Mouse (Mus musculus): ENCODE measurements around the gene Gm42674.
A peak's percentile ranks its signal among the peaks of the same experiment; 100 is the strongest.

Gene Gm42674

DNA sequence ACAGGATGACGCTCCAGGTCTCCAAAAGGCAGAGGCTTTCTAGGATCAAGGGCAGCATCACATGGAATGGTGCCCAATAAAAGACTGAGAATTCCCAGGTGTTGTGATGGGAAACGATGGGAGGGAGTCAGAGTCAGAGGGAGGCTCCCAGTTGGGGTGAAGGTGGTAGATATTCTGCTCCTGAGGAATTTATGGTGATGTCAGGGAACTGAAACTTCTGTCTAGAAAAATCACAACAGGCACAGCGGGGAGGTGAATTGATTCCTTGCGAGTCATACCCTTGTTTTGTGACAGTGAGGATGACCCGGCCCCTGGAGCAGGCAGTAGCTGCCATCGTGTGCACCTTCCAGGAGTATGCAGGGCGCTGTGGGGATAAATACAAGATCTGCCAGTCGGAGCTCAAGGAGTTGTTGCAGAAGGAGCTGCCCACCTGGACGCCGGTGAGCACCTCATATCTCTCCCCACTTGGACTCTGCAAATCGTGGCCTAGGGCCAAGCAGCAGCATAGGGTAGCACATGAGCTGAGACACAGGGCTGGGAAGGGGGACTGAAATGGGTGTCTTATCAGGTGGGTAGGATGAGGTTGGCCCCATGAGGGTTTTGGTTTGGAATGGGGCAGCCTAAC lies at the start of gene Gm42674:
Gm42674 (plus strand) TSS at position 419 of the 625 bp plus-strand sequence.
- DNase-seq (ENCODE audit: low spot score): no peak

DNA sequence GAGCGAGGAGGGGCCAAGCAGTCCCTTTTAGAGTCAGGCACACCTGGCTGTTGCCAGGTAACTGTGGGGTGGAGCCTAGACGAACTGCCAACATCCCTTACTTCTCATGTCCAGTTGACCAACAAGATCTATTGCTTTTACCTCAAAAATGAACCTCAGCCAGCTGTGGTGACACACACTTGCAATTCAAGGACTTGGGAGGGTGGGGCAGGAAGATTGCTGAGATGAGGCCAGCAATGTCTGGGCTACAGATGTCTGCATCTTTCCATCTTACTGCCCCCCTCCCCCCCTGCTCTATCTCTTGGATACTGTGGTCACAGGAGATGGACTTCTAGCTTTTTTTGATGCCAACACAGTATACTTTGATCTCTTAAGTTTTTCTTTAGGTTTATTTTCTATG lies 49.5 kb upstream of the Gm42674 start:
- no peak for DNase-seq (ENCODE audit: low spot score)

DNA sequence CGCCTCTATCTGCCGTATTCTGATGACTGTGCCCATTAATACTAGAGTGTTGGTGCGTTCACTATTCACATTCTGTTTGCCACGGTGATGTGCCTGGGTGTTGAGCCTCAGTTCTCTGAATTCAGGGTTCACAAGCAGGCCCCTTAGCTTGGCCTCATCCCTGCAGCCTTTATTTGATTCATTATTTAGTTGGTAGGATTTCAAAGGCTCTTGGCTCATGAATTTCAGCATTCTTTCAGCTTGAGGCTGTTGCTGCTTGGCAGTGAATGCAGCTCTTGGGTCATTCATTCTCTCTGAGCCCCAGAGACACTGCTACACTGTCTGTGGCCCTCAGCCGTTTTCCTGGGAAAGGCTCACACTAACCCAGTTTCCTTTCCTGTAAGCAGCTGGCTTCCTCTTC lies 45.8 kb upstream of the Gm42674 start:
- DNase-seq (ENCODE audit: low spot score): no peak

DNA sequence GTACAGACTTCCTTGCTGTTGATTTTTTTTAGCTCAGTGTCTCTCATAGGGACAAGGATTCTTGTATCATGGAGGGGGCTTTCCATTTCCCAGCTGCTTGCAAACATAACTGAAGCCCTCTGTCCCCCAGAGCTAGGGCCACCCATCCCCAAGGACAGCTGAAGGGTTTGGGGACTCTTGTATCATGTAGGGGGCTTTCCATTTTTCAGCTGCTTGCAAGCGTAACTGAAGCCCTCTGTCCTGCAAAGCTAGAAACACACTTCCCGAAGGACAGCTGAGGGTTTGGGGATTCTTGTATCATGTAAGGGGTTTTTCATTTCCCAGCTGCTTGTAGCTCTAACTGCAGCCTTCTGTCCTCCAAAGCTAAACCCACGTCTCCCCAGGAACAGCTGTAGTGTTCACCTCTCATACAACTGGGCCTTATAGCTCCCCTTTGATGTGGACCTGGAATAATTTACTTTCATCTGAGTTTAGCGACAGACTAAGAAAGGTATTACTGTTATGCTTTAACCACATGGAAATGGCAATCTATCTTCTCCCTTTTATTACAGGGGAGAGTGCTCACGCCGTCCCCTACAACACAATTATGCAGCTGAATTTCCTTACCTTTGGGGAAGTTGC lies 41.6 kb upstream of the Gm42674 start, which contains the start of gene S100a3:
S100a3 (plus strand) TSS at position 571 of the 621 bp plus-strand sequence.
- DNase-seq (ENCODE audit: low spot score): no peak

DNA sequence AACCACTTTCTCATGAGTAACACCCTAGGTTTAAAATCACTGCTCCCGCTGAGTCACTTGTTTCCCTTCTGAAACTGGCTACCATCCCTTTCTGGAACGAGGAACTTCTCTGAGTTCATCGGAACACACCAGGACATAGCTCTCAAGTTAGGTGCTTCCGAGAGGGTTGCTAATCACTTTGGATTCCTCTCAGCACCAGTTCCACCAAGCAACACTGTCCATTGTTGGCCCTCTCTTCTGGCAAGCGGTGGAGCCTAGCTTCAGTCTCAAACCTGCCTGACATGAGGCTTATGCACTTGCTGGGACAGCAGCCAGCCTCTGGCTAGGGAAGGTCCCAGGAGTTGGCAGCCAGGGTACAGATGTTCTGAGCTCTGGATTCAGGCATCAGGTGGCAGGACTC lies 27.0 kb upstream of the Gm42674 start:
- no peak for DNase-seq (ENCODE audit: low spot score)

DNA sequence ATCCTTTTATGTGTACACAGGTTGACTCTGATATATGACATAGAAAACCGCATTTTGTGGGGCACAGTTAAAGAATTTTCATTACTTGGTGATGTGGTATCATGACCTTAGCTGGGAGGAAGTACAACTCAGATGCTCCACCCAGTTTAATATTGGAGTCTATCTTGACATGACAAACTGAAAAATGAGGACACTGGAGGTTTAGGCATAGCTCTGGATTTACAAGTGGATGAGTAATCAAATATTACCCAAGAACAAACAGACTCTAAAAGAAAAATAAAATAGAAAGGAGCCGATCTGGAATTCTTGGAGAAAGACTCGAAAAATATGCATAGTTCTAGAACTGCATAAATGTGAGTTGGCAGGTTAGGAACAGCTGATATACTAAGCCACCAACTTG lies 26.4 kb upstream of the Gm42674 start:
- no peak for DNase-seq (ENCODE audit: low spot score)

DNA sequence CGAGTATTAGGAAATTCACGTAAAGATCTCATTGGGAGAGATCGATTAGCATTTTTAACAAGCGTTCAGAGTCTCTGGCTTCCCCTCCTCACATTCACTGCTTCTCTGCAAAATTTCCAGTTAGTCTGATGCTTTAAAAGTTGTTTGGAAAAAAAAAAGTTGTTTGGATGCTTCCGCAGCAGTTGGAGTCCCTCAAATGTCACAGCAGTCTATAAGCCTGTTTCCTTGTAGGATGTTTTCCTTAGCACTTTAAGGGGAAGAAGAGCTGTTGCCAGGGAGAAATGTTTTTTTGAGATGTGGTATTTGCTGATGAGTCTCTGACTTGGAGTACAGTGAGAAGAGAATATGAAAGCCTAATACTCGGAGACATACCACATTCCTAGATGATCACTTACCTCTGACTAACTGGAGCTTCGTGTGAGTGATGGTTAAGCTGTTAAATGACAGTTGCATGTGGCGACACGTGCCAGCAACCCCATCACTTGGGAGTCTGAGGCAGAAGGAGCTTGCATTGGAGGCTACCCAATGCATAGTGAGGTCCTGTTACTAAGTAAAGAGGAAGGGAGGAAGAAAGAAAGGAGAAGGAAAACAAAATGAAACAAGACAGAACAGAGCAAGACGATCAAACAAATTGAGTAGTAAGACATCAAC lies 25.2 kb upstream of the Gm42674 start:
- DNase-seq (ENCODE audit: low spot score): no peak

DNA sequence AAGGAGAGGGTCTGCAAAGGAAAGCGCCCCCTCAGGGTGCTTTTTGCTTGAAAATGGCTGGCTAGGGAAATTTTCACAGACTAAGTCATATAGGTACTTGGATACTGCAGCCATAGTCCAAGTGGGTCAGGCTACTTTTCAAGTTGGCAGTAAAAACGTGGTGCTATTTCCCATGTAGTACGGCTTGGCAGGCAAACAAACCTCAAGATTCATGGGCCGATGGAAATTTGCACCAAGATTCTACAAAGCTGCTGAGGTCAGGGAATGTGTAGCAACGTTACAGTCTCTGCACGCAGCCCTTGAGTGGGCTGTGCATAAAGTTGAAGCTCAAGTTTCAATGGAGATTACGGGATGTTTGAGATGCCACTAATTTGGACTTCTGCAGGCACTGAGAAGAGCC lies 22.3 kb upstream of the Gm42674 start:
- DNase-seq (ENCODE audit: low spot score): no peak

DNA sequence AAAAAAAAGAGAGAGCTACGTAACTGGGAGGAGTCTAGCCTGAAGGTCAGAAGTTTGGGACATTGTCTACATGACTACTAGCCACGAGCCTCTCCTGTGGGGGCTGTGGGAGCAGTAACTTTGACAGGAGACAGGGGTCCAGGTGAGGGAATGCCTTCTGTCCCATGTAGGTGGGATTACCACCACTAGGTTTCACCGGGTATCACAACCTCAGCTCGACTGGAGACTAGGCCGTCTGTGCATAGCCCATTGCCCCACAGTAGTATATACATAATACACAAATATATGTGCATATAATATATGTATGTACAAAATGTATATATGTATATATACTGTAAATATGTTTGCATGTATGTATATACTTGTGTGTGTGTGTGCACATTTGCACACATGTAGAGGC lies 20.6 kb upstream of the Gm42674 start:
- DNase-seq (ENCODE audit: low spot score): no peak

DNA sequence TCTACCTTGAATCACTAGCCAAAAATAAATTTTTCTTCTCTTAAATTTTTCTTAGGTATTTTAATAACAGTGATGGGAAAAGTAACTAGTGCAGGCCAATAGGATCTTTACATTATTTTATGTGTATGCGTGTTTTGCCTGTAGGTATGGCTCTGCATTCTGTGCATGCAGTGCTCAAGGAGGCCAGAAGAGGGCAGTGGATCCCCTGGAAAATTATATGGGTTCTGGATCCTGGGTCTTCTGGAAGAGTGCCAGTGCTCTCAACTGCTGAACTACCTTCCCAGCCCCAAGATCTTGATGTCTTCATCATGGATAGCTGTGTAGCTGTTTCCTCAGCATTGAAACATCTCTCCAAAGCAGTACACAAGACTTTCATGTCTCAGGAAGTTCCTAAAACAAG lies 19.5 kb upstream of the Gm42674 start:
- DNase-seq (ENCODE audit: low spot score): no peak

DNA sequence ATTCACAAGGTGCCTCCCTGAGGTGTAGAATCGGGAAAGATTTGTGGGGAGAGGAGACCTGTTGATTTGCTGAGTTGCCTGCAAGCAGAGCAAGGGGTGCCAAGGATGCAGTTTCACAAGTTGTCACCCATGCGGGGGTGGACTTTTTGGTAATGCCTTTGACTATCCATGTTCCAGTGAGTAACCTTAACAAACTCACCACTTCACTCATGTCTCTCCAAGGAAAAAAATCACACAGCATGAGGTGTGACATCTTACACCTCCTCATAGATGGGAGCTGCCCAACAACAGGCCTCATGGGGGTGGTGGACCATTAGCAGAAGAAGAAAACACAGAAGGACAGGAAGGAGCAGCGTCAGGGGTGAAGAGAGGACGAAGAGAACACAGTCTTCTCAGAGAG lies 19.1 kb upstream of the Gm42674 start:
- no peak for DNase-seq (ENCODE audit: low spot score)

DNA sequence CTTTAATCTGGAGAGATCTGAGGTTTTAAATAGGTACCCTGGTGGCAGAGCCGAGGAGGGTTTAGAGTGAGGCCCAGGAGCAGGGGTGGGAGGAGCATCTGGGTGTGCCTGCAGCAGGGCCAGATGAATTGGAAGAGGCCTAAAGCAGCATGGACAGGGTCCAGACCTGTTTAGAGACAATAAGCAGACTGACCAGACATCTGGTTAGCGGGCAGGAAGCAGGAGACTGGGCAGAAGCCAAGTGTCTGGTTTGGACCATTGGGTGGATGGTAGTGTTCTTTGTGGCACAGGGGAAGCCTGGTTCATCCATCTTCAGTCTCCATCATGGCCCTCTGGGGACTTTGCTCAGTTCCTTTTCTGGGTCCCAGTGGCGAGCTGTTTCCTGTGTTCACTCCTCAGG lies 17.8 kb upstream of the Gm42674 start:
- DNase-seq (ENCODE audit: low spot score): peak; percentile 98

DNA sequence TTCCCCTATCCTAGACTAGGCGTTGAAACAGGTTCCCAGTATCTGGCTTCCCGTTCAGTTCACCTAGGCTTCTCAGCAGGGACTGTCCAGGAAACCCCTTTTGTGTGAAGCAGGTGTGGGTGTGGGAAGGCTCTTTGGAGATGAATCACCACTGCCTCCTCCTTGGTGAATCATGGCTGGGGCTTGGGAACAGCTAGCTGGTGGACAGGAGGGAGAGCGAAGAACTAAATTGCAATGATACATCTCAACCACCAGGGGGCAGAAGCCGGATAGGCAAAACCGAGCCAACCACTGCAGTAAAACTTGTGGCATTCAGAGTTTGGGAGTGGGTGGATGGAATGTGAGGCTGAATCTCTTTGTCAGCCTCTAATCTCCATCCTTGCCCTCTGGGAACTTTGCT lies 16.1 kb upstream of the Gm42674 start:
- DNase-seq (ENCODE audit: low spot score): peak; percentile 90

DNA sequence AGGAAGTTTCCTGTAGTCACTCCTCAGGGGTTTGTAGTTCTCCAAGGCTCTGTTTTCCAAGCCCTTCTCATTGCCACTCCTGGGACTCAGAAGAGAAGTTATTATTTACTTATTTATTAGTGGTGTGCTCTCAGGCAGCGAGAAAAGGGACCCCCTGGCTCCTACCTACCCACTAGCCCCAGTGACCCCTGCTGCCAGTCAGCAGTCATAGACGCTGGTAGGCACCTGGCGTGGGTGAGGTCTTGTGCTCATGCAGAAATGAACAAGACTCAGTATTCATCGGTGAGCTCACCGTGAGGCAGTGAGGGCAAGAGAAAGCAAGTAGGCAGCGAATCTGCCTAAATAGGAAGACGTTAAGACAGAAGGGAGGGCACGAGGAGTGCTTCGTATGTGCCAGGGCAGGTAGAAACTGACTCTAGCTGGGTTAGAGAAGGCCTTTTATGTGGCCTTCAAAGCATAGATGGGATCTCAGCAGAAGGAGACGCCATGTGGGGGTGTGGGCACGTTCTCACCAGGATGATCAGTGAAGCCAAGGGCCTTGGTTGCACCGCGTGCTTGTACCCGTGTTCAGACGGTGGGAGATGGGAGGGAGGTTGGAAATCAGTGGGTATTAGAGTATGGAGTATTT lies 15.6 kb upstream of the Gm42674 start:
- DNase-seq (ENCODE audit: low spot score): peak; percentile 43

DNA sequence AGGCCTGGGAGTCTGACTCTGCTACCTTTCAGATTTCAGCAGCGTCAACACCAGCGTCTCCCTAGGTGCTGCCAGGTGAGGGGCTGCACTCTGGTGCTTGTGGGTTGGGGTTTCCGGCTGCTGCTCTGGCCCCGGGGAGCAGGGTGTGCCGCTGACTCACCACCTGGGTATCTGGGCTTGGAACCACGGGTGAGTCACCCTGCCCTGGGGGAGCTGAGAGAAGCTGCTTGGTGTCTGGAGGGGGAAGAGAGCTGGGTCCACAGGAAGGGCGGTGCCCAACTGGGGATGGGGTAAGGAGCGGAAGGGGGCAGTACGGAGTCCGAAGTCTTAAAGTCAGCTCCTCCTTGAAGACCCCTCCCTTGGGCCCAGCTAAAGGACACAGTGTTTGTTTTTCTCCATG lies 14.8 kb upstream of the Gm42674 start:
- peak; percentile 87 for DNase-seq (ENCODE audit: low spot score)

DNA sequence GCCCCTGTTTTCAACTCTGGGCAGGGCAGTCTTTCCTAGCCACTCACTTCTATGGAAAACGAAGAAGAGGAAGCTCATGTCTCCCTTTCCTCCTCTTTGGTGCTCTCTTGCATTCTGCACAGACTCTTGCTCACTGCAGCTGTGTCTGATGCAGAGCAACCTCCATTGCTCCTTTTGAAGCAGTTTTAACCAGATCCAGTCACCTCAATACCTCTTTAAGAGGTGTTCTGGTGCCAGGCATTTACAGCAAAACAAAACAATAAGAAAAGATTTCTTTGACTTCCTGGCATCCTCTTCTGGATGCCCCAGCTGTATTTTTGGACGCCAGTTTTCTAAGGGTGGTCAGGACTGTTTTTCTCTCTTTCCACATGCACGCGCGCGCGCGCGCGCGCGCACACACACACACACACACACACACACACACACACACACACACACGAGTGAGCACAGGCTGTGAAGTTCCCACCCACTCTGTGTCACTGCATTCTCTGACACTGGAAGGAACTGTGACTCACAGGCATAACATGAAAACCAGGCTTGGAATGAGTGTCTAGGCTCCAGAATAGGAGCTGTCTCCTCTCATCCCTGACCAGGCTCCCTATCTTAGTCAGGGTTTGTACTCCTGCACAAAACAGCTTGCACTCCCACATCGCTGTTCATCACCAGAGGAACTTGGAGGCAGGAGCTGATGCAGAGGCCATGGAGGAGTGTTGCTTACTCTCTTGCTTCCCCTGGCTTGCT lies 14.2 kb upstream of the Gm42674 start:
- peak; percentile 80 for DNase-seq (ENCODE audit: low spot score)

DNA sequence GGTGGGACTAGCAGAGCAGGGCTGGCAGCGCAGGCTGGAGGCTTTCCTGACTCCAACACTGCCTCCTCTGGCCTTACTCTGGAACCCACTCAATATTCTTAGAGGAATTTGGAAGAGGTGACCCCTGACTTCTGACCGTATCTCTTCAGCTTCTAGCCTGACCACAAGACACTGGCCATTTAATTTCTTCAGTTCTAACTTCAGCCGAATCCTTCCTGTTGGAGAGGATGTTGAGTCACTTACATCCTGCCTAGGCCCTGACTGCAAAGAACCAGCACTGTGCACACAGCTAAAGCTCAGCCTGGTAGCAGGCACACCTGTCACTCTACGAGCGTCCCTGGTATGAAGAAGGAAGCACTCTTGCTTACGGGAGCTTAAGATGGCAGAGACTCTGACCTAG lies 12.3 kb upstream of the Gm42674 start:
- no peak for DNase-seq (ENCODE audit: low spot score)

DNA sequence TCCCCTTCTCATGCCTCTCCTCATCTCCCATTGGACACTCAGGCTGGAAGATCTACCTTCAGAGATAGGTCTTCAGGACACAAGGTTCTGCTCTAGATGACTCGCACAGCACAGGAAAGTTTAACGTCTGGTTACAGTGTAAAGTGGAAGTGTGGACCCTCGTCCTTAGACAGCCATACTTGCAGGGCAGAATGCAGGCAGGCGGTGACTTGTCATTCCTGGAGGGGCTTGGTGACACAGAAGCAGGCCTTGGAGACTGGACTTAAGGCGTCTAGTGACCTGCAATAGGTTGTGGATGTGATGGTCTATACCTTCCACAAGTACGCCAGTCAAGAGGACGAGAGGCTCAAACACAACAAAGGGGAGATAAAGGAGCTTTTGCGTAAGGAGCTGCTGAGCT lies 11.8 kb upstream of the Gm42674 start, which contains the start of gene S100a2:
S100a2 (plus strand) TSS at position 301 of the 400 bp plus-strand sequence.
- DNase-seq (ENCODE audit: low spot score): no peak

DNA sequence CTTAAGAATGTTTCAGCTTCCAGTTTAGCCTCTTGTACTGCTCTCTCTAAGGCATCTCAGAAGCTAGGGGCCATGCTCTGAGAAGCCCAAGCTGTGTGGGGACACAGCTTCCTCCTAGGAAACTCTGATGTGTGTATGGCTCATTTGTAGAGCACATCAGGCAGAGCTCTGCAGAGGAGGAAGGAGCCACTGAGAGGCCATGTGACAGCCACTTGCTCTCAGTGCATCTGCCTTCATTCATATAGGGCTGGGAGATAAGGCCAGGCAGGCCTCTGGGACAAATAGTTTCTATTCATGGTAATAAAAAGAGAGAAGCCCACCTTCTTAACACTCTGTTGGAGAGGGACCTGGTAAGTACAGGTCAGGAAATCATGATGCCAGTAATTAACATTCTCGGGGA lies 7.2 kb upstream of the Gm42674 start:
- DNase-seq (ENCODE audit: low spot score): no peak

DNA sequence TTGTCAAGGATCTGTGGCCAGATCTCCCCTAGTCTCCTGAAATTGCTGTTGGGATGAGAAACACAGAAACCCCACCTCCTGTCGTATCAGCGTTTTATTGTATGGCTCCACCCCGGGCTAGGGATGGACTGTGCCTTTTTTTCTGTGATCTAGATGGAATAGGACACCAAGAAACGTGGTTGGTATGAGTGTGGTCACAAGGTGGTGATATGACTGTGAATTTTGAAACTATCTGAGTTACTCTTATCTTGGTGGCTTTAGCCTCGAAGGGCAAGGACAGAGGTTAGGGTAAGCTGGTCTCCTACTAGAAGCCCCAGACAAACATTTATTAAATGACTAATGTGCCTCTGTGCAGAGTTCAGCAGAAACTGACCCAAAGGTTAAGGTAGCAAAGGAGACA lies 6.1 kb upstream of the Gm42674 start:
- no peak for DNase-seq (ENCODE audit: low spot score)

DNA sequence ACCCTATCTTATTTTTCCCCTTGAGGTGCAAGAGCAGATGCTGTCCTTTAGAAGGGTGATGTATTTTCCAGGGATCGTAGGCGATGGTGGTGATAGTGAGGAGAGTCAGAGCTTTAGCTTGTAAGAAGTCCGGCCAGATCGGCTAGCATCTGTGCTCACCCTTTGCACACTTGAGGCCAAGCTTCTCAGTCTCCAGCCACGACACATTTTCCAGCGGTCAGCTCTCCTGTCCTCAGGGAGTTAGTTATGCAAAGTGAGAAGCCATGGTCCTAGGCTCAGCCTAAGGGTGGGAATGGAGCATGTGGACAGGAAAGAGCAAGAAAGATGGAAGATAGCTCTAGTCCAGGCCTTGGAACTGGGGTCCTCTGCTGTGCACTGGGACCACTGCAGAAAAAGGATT lies 4.9 kb upstream of the Gm42674 start:
- DNase-seq (ENCODE audit: low spot score): no peak

DNA sequence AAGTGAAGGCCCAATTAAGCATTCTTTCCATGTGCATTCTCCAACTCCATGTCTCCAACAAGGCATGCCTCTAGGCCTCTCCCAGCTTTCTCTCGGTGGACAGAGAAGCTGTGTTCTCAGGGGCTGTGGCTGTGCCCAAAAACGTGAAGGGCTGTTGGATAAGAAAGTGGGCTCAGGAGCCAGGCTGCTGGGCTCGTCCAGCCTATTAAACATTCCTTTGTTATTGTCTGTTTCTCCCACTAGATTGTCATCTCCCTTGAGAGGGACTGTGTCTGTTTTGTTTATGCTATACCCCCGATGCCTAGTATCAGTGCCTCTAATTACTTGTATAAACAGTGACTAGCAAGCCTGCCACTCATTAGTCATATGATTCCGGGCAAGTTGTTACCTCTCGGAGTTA lies 4.0 kb upstream of the Gm42674 start:
- DNase-seq (ENCODE audit: low spot score): peak; percentile 74
